Mouse (Mus musculus) MEL (cell line): ENCODE results near the gene Ruvbl1. TPM values are rescaled to one million over a fixed set of nuclear protein-coding genes. Genes with fewer than 3 reads are reported as not detected.
A peak's percentile ranks its signal among the peaks of the same experiment; 100 is the strongest.

Source experiments
- DNase-seq: peaks from one replicate; pipeline ENCODE4 v3.0.0; 2011; ENCODE audit warnings: low read depth, low spot score
- H3K27ac ChIP-seq: 2 replicates; pipeline ENCODE4 v1.5.1; 2012; ENCODE audit warnings: low read depth, mild to moderate bottlenecking, control low read depth, low read length, moderate library complexity; ENCODE audit not compliant: control insufficient read depth
- H3K27me3 ChIP-seq, 2 experiments: fragments of 150-350 bp in 1 of 2; sonication (generic) in 1 of 2; 2 replicates each; pipeline ENCODE4 v1.6.1; 2012; ENCODE audit warnings: low read length in 2 of 2, mild to moderate bottlenecking in 2 of 2, improper control_type of control experiment in 1 of 2, moderate library complexity in 1 of 2; ENCODE audit not compliant: insufficient read depth in 2 of 2, control insufficient read depth in 1 of 2
- H3K36me3 ChIP-seq, 2 experiments: 2 replicates each; pipeline ENCODE4 v1.6.1; 2012 to 2014; ENCODE audit warnings: low read length in 2 of 2, improper control_type of control experiment in 1 of 2, inconsistent platforms in 1 of 2, mild to moderate bottlenecking in 1 of 2; ENCODE audit not compliant: insufficient read depth in 2 of 2, control insufficient read depth in 1 of 2
- H3K4me1 ChIP-seq, 2 experiments: fragments of 150-350 bp in 1 of 2; sonication (generic) in 1 of 2; 2 replicates each; pipeline ENCODE4 v1.6.1; 2012; ENCODE audit warnings: low read length in 2 of 2, improper control_type of control experiment in 1 of 2, mild to moderate bottlenecking in 1 of 2; ENCODE audit not compliant: insufficient read depth in 2 of 2, control insufficient read depth in 1 of 2
- H3K4me3 ChIP-seq, 2 experiments: fragments of 150-350 bp in 1 of 2; sonication (generic) in 1 of 2; 2 replicates each; pipeline ENCODE4 v1.5.1; 2012; ENCODE audit warnings: low read depth in 2 of 2, low read length in 2 of 2, mild to moderate bottlenecking in 2 of 2, moderate library complexity in 2 of 2, control low read depth in 1 of 2, improper control_type of control experiment in 1 of 2; ENCODE audit not compliant: control insufficient read depth in 1 of 2, insufficient read depth in 1 of 2
- H3K79me2 ChIP-seq: 2 replicates; pipeline ENCODE4 v1.6.1; 2012; ENCODE audit warnings: mild to moderate bottlenecking, low read length, moderate library complexity; ENCODE audit not compliant: control insufficient read depth, poor library complexity, insufficient read depth
- H3K9ac ChIP-seq: 2 replicates; pipeline ENCODE4 v1.6.1; 2012; ENCODE audit warnings: low read depth, mild to moderate bottlenecking, control low read depth, low read length, moderate library complexity; ENCODE audit not compliant: control insufficient read depth, poor library complexity, severe bottlenecking
- H3K9me3 ChIP-seq: fragments of 150-350 bp; sonication (generic); replicated peaks from 2 replicates; pipeline ENCODE4 v1.6.1; 2012; ENCODE audit warnings: mild to moderate bottlenecking, low read length, improper control_type of control experiment, moderate library complexity; ENCODE audit not compliant: insufficient read depth
- CHD1 ChIP-seq: IDR thresholded peaks from 2 replicates; pipeline ENCODE4 v1.6.1; 2012; ENCODE audit warnings: low read depth, mild to moderate bottlenecking, inconsistent platforms, low read length, improper control_type of control experiment
- CTCF ChIP-seq, 3 experiments: IDR thresholded peaks in 2 of 3; conservative IDR thresholded peaks in 1 of 3; 2 replicates each; pipeline ENCODE4 v1.5.1; 2011 to 2012; ENCODE audit warnings: low read length in 3 of 3, low read depth in 2 of 3, mild to moderate bottlenecking in 2 of 3, improper control_type of control experiment in 1 of 3, inconsistent platforms in 1 of 3, mixed read lengths in 1 of 3, moderate library complexity in 1 of 3; ENCODE audit not compliant: control insufficient read depth in 1 of 3, insufficient read depth in 1 of 3, poor library complexity in 1 of 3, severe bottlenecking in 1 of 3
- JUND ChIP-seq: IDR thresholded peaks from 2 replicates; pipeline ENCODE4 v1.6.1; 2011; ENCODE audit warnings: low read depth, mild to moderate bottlenecking, improper control_type of control experiment, low read length
- KAT2A ChIP-seq: conservative IDR thresholded peaks from 2 replicates; pipeline ENCODE4 v1.6.1; 2012; ENCODE audit warnings: low read depth, low read length, improper control_type of control experiment, inconsistent platforms
- MAFK ChIP-seq: IDR thresholded peaks from 2 replicates; pipeline ENCODE4 v1.6.1; 2011; ENCODE audit warnings: low read depth, mild to moderate bottlenecking, low read length, improper control_type of control experiment, borderline replicate concordance
- MAZ ChIP-seq: IDR thresholded peaks from 2 replicates; pipeline ENCODE4 v1.6.1; 2012; ENCODE audit warnings: low read depth, mild to moderate bottlenecking, inconsistent platforms, low read length, improper control_type of control experiment
- NRF1 ChIP-seq: IDR thresholded peaks from 2 replicates; pipeline ENCODE4 v1.6.1; 2014; ENCODE audit warnings: low read depth, mild to moderate bottlenecking, inconsistent platforms, low read length, improper control_type of control experiment, moderate library complexity; ENCODE audit not compliant: poor library complexity, insufficient read depth, severe bottlenecking
- POLR2A ChIP-seq, 2 experiments: IDR thresholded peaks; 2 replicates each; pipeline ENCODE4 v1.6.1; 2011 to 2012; ENCODE audit warnings: low read length in 2 of 2, mild to moderate bottlenecking in 2 of 2, control low read depth in 1 of 2, improper control_type of control experiment in 1 of 2, low read depth in 1 of 2, moderate library complexity in 1 of 2; ENCODE audit not compliant: control insufficient read depth in 1 of 2, insufficient read depth in 1 of 2, poor library complexity in 1 of 2
- RAD21 ChIP-seq: IDR thresholded peaks from 2 replicates; pipeline ENCODE4 v1.6.1; 2011; ENCODE audit warnings: mild to moderate bottlenecking, low read depth, low read length, improper control_type of control experiment
- RCOR1 ChIP-seq: IDR thresholded peaks from 2 replicates; pipeline ENCODE4 v1.6.1; 2012; ENCODE audit warnings: low read depth, mild to moderate bottlenecking, inconsistent platforms, low read length, improper control_type of control experiment
- SIN3A ChIP-seq: IDR thresholded peaks from 2 replicates; pipeline ENCODE4 v1.6.1; 2012; ENCODE audit warnings: low read length, improper control_type of control experiment, inconsistent platforms
- SMC3 ChIP-seq: IDR thresholded peaks from 2 replicates; pipeline ENCODE4 v1.6.1; 2011; ENCODE audit warnings: low read depth, low read length, improper control_type of control experiment
- TAL1 ChIP-seq: IDR thresholded peaks from 2 replicates; pipeline ENCODE4 v1.6.1; 2012; ENCODE audit warnings: mild to moderate bottlenecking, inconsistent platforms, low read length, moderate library complexity, mixed read lengths
- TBP ChIP-seq: IDR thresholded peaks from 2 replicates; pipeline ENCODE4 v1.8.0; 2011; ENCODE audit warnings: low read depth, low read length, improper control_type of control experiment
- TCF12 ChIP-seq: IDR thresholded peaks from 2 replicates; pipeline ENCODE4 v1.6.1; 2014; ENCODE audit warnings: low read depth, mild to moderate bottlenecking, inconsistent platforms, low read length, improper control_type of control experiment, moderate library complexity
- polyA plus RNA-seq, 2 experiments: library from polyadenylated mRNA; stranded (reverse) in 1 of 2; unstranded in 1 of 2; fragments of >175 nt in 1 of 2; fragments of >200 nt in 1 of 2; gene quantifications; 2 replicates each; pipeline versions ENCODE4 v1.2.1 to v1.2.4; 2012; ENCODE audit warnings: low replicate concordance in 2 of 2, low read depth in 1 of 2; ENCODE audit not compliant: insufficient read length in 2 of 2, insufficient read depth in 1 of 2, missing spikeins in 1 of 2
- total RNA-seq: library from RNA; depleted of rRNA; stranded (reverse); fragments of 300-350 nt; gene quantifications from 2 replicates; pipeline ENCODE4 v1.2.3, GENCODE M21; 2012

The Ruvbl1 gene
- total and polyA plus RNA-seq, 3 experiments, result 146 to 238 (median 232) TPM

DNA sequence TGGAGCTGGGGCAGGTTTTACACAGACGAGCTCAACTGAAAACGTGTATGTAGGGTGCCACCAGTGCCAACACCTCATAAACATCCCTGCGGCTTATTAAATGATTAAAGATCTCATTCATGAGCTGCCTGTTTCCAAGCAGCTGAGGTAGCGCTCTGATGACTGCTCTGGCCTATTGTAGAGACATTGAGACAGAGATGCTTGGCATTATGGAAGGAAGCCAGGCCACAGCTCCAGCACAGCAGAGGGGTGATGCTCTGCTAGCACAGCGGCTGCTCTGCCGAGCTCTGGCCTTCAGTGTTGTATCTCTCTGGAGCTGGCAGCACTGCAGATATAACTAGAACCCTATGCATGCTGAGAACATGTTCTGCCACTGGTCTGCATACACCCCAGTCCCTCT lies 28.5 kb downstream of the Ruvbl1 start:
- TF ChIP-seq MAFK (no peak), RAD21 (no peak), JUND (no peak), RCOR1 (no peak), NRF1 (no peak), CHD1 (no peak)
- Histone ChIP-seq H3K79me2 (no peaks in the 10 kb centered on the region), H3K9ac (no peak overlapping the region), H3K36me3 (peaks cover 0 to 4% of the 10 kb centered on the region in 2 experiments; a peak in 2 of 4 replicates), H3K27me3 (no peaks in the 10 kb centered on the region), H3K27ac (no peak overlapping the region), H3K4me3 (no peak overlapping the region), H3K9me3 (no peaks in the 10 kb centered on the region), H3K4me1 (no peaks in the 10 kb centered on the region)
- no peak for DNase-seq

DNA sequence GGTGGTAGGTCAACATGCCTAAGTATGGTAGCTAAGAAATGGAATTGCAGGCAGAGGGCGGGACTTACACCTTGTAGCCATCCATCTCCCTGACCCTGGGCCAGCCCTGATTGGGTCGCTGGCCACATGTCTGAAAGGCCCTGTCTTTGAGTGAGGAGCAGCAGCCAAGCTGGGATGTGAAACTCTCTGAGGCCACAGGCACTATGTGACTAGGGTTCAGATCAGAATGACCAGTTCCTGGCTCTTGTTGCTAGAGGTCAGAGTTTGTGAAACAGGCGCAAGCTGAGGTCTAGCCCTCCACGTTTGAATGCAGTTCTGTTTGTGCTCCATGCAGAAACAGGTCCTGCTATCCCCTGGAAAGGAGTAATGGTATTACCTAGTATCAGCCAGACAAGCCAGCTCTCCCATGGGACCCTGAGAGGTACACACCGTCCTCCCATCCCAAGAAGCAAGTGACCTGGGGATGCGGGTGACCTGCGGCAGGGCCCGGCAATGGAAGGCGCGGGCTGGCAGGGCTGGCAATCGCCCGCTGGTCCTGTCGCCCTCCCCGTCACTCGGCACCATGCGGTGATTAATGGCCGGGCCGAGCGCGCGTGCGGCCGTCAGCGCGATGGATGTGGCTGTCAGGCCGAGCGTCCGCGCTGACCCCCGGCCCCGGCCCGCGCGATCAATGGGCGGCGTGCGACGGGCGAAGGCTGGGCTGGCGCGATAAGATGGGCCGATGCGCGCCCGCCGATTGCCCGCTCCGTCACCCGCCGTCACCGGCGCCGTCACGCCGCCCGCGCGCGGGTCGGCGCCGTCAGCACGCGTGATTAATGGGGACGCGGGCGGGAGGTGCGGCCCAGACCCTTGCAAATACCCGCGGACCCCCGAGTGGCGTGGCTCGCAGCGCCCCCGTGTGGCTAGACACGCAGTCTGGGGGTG lies 34.5 kb downstream of the Ruvbl1 start:
- Histone ChIP-seq H3K9me3 (no peaks in the 10 kb centered on the region), H3K9ac (peak overlapping the region; percentile 65), H3K27ac (peak overlapping the region; percentile 1), H3K4me1 (peaks cover 11 to 39% of the 10 kb centered on the region in 2 experiments), H3K36me3 (peaks cover 1 to 21% of the 10 kb centered on the region in 2 experiments), H3K27me3 (no peaks in the 10 kb centered on the region), H3K4me3 (peak overlapping the region; percentile 44 to 47), H3K79me2 (no peaks in the 10 kb centered on the region)
- TF ChIP-seq MAFK (no peak), TBP (no peak), RAD21 (peak; percentile 52), CTCF (IDR thresholded peaks at IDR 0.05 in 2 of 3, conservative IDR thresholded peaks at IDR 0.05 in 1 of 3; ENCODE audit: control insufficient read depth in 1 of 3, insufficient read depth in 1 of 3, low read depth in 2 of 3, low read length in 3 of 3, poor library complexity in 1 of 3, severe bottlenecking in 1 of 3) (peak; percentile 41 to 89 (median 70); a peak in 5 of 6 replicates), MAZ (0 out of 2 replicates have a peak, but pooled peaks have one; percentile 66), TCF12 (no peak; the same call in 1 of the 2 replicates), POLR2A (IDR thresholded peaks at IDR 0.05; ENCODE audit: control insufficient read depth in 1 of 2, insufficient read depth in 1 of 2, low read depth in 1 of 2, low read length in 2 of 2, poor library complexity in 1 of 2) (no peak), KAT2A (no peak), RCOR1 (no peak), SIN3A (peak; percentile 13; the same call in 1 of the 2 replicates), TAL1 (peak; percentile 34; the same call in 1 of the 2 replicates), SMC3 (peak; percentile 60), CHD1 (no peak)
- peak; percentile 57 for DNase-seq
